Mouse (Mus musculus): ENCODE results near the gene Gm20388. TPM values are rescaled to one million over a fixed set of nuclear protein-coding genes. Genes with fewer than 3 reads are reported as not detected.

Gene Gm20388
- polyA plus RNA-seq, 1 experiment from 2014 or later: not detected

- 81% methylated on average over 10 of the region's 10 CpGs for WGBS
Measured at GRCm38 (mm10) chr8:124077998-124078397, 4167.4 kb downstream of the Gm20388 start.

GRCm38 (mm10) chr8:124078969-124079368 lies 4168.3 kb downstream of the Gm20388 start:
- no peak overlapping the region for H3K4me3 ChIP-seq
- no peak overlapping the region for H3K9ac ChIP-seq
- H3K27me3 ChIP-seq (replicated peaks): peaks cover 14% of the 10 kb centered on the region; the same call in 1 of the 2 replicates
- no peak overlapping the region for H3K27ac ChIP-seq (replicated peaks)
- 70% methylated on average over 7 of the region's 7 CpGs for WGBS
- H3K36me3 ChIP-seq: no peaks in the 10 kb centered on the region
- H3K4me1 ChIP-seq: peaks cover 36% of the 10 kb centered on the region
- H3K4me2 ChIP-seq: no peak overlapping the region
- ATAC-seq (ENCODE audit: extremely low read depth, insufficient number of reproducible peaks, low FRiP score, low TSS enrichment): no peak
- H3K9me3 ChIP-seq: no peaks in the 10 kb centered on the region

More at GRCm38 (mm10) chr8:124077998-124078397, 4167.4 kb downstream of the Gm20388 start:
- Histone ChIP-seq H3K4me1 (peaks cover 36% of the 10 kb centered on the region), H3K27me3 (replicated peaks) (peaks cover 21% of the 10 kb centered on the region; the same call in 1 of the 2 replicates), H3K4me2 (no peak overlapping the region), H3K4me3 (no peak overlapping the region), H3K27ac (replicated peaks) (no peak overlapping the region), H3K36me3 (no peaks in the 10 kb centered on the region), H3K9me3 (no peaks in the 10 kb centered on the region), H3K9ac (no peak overlapping the region)
- no peak for ATAC-seq (ENCODE audit: extremely low read depth, insufficient number of reproducible peaks, low FRiP score, low TSS enrichment)

GRCm38 (mm10) chr8:124080467-124081326 lies 4170.1 kb downstream of the Gm20388 start:
- no peaks in the 10 kb centered on the region for H3K36me3 ChIP-seq
- H3K9me3 ChIP-seq: no peaks in the 10 kb centered on the region
- no peak overlapping the region for H3K4me3 ChIP-seq
- peak overlapping the region; percentile 55; the same call in 1 of the 2 replicates for H3K9ac ChIP-seq
- WGBS: 50% methylated on average over 21 of the region's 21 CpGs
- peaks cover 10% of the 10 kb centered on the region; the same call in 1 of the 2 replicates for H3K27me3 ChIP-seq (replicated peaks)
- ATAC-seq (ENCODE audit: extremely low read depth, insufficient number of reproducible peaks, low FRiP score, low TSS enrichment): no peak
- no peak overlapping the region for H3K27ac ChIP-seq (replicated peaks)
- H3K4me2 ChIP-seq: no peak overlapping the region
- H3K4me1 ChIP-seq: peaks cover 33% of the 10 kb centered on the region

GRCm38 (mm10) chr8:124082616-124083015 lies 4172.0 kb downstream of the Gm20388 start:
- WGBS: 85% methylated on average over 8 of the region's 8 CpGs
- no peak overlapping the region for H3K27ac ChIP-seq (replicated peaks)
- no peak for ATAC-seq (ENCODE audit: extremely low read depth, insufficient number of reproducible peaks, low FRiP score, low TSS enrichment)

GRCm38 (mm10) chr8:124083611-124084010 lies 4173.0 kb downstream of the Gm20388 start:
- Histone ChIP-seq H3K4me3 (no peak overlapping the region), H3K27me3 (replicated peaks) (peaks cover 21% of the 10 kb centered on the region), H3K27ac (replicated peaks) (no peak overlapping the region), H3K36me3 (no peaks in the 10 kb centered on the region), H3K9ac (no peak overlapping the region), H3K4me2 (no peak overlapping the region), H3K9me3 (no peaks in the 10 kb centered on the region), H3K4me1 (peaks cover 12% of the 10 kb centered on the region)
- WGBS: 76% methylated on average over 7 of the region's 7 CpGs
- no peak for ATAC-seq (ENCODE audit: extremely low read depth, insufficient number of reproducible peaks, low FRiP score, low TSS enrichment)

More at GRCm38 (mm10) chr8:124082616-124083015, 4172.0 kb downstream of the Gm20388 start:
- Histone ChIP-seq H3K4me2 (no peak overlapping the region), H3K9me3 (no peaks in the 10 kb centered on the region), H3K4me1 (peaks cover 14% of the 10 kb centered on the region), H3K27me3 (replicated peaks) (peaks cover 24% of the 10 kb centered on the region), H3K9ac (no peak overlapping the region), H3K36me3 (no peaks in the 10 kb centered on the region), H3K4me3 (no peak overlapping the region)

GRCm38 (mm10) chr8:124085668-124086067 lies 4175.0 kb downstream of the Gm20388 start:
- Histone ChIP-seq H3K4me3 (no peak overlapping the region), H3K9ac (no peak overlapping the region), H3K9me3 (0 out of 2 replicates have a peak, but pooled peaks cover 3% of the 10 kb centered on the region), H3K4me2 (no peak overlapping the region), H3K27ac (replicated peaks) (no peak overlapping the region), H3K27me3 (replicated peaks) (peaks cover 16% of the 10 kb centered on the region), H3K36me3 (no peaks in the 10 kb centered on the region), H3K4me1 (peaks cover 5% of the 10 kb centered on the region)
- ATAC-seq (ENCODE audit: extremely low read depth, insufficient number of reproducible peaks, low FRiP score, low TSS enrichment): no peak
- WGBS: 71% methylated on average over 4 of the region's 4 CpGs

- Histone ChIP-seq H3K4me3 (no peak overlapping the region), H3K9ac (no peak overlapping the region), H3K4me2 (no peak overlapping the region), H3K27me3 (replicated peaks) (peaks cover 16% of the 10 kb centered on the region), H3K4me1 (no peaks in the 10 kb centered on the region), H3K9me3 (0 out of 2 replicates have a peak, but pooled peaks cover 4% of the 10 kb centered on the region), H3K36me3 (no peaks in the 10 kb centered on the region), H3K27ac (replicated peaks) (no peak overlapping the region)
- ATAC-seq (ENCODE audit: extremely low read depth, insufficient number of reproducible peaks, low FRiP score, low TSS enrichment): no peak
- 58% methylated on average over 11 of the region's 11 CpGs for WGBS
Measured at GRCm38 (mm10) chr8:124088092-124088613, 4177.5 kb downstream of the Gm20388 start.

GRCm38 (mm10) chr8:124089016-124089415 lies 4178.4 kb downstream of the Gm20388 start:
- H3K27ac ChIP-seq (replicated peaks): no peak overlapping the region
- no peaks in the 10 kb centered on the region for H3K36me3 ChIP-seq
- no peak for ATAC-seq (ENCODE audit: extremely low read depth, insufficient number of reproducible peaks, low FRiP score, low TSS enrichment)
- H3K9me3 ChIP-seq: 0 out of 2 replicates have a peak, but pooled peaks cover 4% of the 10 kb centered on the region
- no peaks in the 10 kb centered on the region for H3K4me1 ChIP-seq
- no peak overlapping the region for H3K4me3 ChIP-seq
- no peak overlapping the region for H3K9ac ChIP-seq
- peaks cover 16% of the 10 kb centered on the region for H3K27me3 ChIP-seq (replicated peaks)
- WGBS: 79% methylated on average over 5 of the region's 5 CpGs
- no peak overlapping the region for H3K4me2 ChIP-seq

- Histone ChIP-seq H3K9ac (no peak overlapping the region), H3K4me2 (no peak overlapping the region), H3K27ac (replicated peaks) (no peak overlapping the region), H3K36me3 (no peaks in the 10 kb centered on the region), H3K27me3 (replicated peaks) (peaks cover 16% of the 10 kb centered on the region), H3K9me3 (0 out of 2 replicates have a peak, but pooled peaks cover 4% of the 10 kb centered on the region), H3K4me3 (no peak overlapping the region), H3K4me1 (no peaks in the 10 kb centered on the region)
- 86% methylated on average over 5 of the region's 5 CpGs for whole genome bisulfite sequencing
- no peak for ATAC-seq (ENCODE audit: extremely low read depth, insufficient number of reproducible peaks, low FRiP score, low TSS enrichment)
Measured at GRCm38 (mm10) chr8:124090473-124090872, 4179.8 kb downstream of the Gm20388 start.

GRCm38 (mm10) chr8:124098953-124099622 lies 4188.4 kb downstream of the Gm20388 start:
- Histone ChIP-seq H3K36me3 (no peaks in the 10 kb centered on the region), H3K27ac (replicated peaks) (no peak overlapping the region), H3K4me2 (no peak overlapping the region), H3K27me3 (replicated peaks) (peaks cover 28% of the 10 kb centered on the region), H3K9ac (0 out of 2 replicates have a peak overlapping the region, but pooled peaks have one; percentile 28), H3K4me1 (peaks cover 11% of the 10 kb centered on the region), H3K4me3 (no peak overlapping the region), H3K9me3 (no peaks in the 10 kb centered on the region)
- ATAC-seq (ENCODE audit: extremely low read depth, insufficient number of reproducible peaks, low FRiP score, low TSS enrichment): no peak; the same call in 1 of the 2 replicates
- WGBS: 27% methylated on average over 11 of the region's 11 CpGs

GRCm38 (mm10) chr8:124099623-124099965 lies 4189.0 kb downstream of the Gm20388 start:
- H3K4me3 ChIP-seq: no peak overlapping the region
- H3K27ac ChIP-seq (replicated peaks): no peak overlapping the region
- ATAC-seq (ENCODE audit: extremely low read depth, insufficient number of reproducible peaks, low FRiP score, low TSS enrichment): no peak
- H3K4me2 ChIP-seq: no peak overlapping the region
- no peak overlapping the region for H3K9ac ChIP-seq
- no peaks in the 10 kb centered on the region for H3K36me3 ChIP-seq
- H3K27me3 ChIP-seq (replicated peaks): peaks cover 31% of the 10 kb centered on the region
- H3K9me3 ChIP-seq: no peaks in the 10 kb centered on the region
- peaks cover 11% of the 10 kb centered on the region for H3K4me1 ChIP-seq
- 60% methylated on average over 6 of the region's 6 CpGs for WGBS

Data from heart, embryonic 13.5 days (tissue).